Mouse (Mus musculus) urinary bladder, postnatal 10 days (tissue): ENCODE data around the gene Mx1.

Source experiments
- DNase-seq: peaks from one replicate; pipeline ENCODE4 v3.0.0; 2022; ENCODE audit warnings: low spot score

The Mx1 gene

DNA sequence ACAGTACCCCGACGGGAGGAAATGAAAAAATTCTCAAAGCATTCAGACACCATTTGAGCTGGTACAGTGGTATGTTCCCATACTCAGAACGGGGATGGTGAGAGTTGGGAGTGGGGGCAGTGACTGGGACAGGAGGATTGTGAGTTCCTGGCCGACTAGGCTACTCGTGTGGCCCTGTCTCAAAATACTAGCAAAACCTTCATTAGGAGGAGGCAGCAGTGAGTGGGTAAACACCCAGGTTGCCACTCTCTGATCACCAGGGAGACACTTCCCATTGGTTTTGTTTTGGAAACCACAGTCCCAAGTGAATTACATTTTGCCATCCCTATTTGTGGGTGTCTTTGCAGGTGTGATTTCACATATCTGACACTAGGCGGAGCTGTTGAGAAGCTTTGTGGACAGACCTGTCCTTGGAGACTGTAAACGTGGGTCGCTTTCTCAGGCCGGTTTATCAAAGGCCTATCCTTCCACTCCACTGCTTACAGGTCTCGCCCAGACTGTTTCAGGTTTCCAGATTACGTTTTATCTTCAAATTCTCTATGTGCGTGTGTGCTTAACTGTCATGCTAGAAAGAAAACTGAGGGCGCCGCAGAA, 18.9 kb downstream of the Mx1 start:
- no peak for DNase-seq

DNA sequence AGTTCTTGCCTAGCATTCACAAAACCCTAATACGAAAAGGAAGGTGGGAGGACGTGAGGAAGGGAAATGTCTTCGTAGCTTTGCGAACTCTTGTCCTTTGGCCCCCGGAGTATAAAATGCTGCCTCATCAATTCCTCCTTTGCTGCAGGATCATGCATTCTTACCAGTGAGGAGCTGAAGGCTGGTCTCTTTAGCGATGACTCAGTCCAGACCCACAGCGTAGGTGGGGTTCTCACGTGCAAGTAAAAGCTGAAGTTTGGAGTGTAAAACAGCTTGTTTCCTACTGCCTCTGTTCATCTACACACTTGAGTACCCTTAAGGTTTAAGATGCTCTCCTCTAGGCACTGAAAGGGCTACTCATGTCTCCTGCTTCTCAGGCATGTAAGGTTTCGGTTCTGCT, 20.7 kb downstream of the Mx1 start:
- no peak for DNase-seq

DNA sequence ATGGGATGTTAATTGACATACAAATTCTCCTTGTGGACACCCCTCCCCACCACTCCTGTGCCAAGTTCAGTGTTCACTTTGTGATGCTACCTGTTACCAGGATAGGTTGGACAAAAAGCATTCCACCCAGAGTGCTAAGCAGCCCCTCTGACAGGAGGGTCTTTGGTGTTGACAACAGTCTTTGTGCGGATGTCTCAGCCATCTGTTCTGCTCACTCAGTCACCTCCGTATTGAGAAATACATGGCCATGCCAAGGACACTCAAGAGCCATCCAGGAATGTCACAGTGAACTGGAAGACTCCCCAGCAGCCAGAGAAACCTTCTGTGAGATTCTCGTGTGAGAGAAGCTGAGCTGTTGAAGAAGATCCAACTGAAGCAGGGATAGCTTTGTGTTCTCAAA, 24.5 kb downstream of the Mx1 start:
- DNase-seq, result no peak

GRCm38 (mm10) chr16:97437448-97438056, 25.2 kb downstream of the Mx1 start:
- DNase-seq, result no peak

GRCm38 (mm10) chr16:97434206-97434605, 28.5 kb downstream of the Mx1 start:
- DNase-seq, result no peak

GRCm38 (mm10) chr16:97431328-97431727, 31.4 kb downstream of the Mx1 start:
- no peak for DNase-seq

DNA sequence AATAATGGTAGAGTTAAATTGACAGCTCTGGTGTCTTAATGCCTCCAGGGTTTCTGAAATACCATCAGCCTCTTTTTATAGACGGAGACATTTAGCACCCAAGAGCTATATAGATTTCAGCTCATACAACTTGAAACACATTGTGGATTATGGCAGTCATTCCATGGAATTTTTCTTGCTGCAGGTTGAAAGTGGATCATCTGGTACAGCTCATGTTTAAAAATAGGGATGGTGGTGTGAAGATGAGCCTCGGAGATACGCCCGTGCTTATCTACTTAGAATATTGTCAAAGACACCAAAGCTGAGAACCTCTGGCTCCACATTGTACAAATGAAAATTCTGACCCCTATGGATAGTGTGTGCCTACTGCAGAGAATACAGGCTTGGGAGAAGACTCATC, 32.6 kb downstream of the Mx1 start:
- DNase-seq, result no peak

DNA sequence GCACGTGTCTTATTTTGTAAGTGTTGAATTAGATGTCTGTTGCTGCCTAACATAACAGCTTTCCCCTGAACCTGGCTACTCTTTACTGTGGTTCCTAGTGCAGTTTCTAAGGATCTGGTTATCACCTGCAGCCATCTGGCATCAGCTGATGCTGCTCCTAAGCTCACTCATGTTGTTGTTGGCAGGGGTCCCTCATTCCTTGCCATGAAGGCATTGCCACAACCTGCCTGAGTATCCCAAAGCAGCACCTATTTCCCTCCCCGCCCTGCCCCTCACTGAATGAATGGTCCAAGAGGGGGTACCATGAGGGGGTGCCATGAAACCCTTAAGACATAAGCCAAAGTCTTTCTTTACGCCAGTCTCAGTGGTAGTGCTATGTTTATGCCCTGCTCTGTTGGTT, 34.7 kb downstream of the Mx1 start:
- no peak for DNase-seq

- no peak for DNase-seq
These were observed 39.1 kb downstream of the Mx1 start for GRCm38 (mm10) chr16:97423627-97424026.

DNA sequence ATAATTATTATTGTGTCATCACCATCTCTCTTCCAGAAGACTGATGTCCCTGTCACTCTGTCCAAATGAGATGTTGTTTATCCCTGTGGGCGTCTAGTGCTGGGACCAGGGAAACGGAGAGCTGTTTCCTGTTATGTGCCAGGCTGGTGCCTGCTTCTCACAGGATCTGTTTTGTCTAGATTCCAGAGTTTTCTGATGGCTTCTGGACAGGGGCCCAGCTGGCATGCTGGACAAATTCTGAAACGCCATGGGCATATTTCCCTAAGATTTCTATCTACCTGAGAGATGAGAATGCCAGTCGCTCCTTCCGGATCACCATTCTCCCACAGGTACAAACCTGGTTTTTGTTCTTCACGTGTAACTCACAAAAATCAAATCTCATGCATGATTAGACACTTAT, 41.0 kb downstream of the Mx1 start:
- no peak for DNase-seq

- no peak for DNase-seq
These were observed 43.8 kb downstream of the Mx1 start for GRCm38 (mm10) chr16:97418749-97419453.

DNA sequence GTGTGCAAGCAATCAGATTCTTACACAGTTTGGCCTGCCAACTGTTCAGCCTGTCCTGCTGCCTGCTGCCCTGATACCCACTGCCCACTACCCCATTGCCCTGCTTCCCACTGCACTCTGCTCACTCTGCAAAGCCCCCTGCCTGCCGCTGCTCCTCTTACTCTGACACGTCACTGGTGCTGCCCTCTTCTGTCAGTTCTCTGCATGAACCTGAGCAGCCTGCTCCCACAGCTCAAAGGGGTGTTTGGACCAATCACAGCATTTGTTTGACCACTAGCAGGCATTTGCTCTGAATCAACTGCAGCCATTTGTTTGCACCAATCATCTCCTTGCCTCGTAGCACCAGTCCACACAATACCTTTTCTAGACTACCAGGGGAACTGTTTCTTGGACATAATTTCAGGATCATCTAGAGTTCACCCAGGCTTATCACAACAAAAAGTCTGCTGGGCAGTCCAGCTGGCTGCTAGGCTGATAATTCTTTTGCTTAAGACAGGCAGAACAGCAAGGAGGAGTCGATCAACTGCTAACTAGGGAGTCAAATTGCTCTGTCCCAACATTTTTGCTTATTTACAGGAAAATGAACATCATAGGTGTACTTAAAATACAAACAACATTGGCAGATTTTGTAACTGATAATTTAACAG, 44.7 kb downstream of the Mx1 start:
- peak; percentile 14 for DNase-seq

- DNase-seq, result no peak
These were observed 57.2 kb downstream of the Mx1 start for GRCm38 (mm10) chr16:97405476-97406012.

DNA sequence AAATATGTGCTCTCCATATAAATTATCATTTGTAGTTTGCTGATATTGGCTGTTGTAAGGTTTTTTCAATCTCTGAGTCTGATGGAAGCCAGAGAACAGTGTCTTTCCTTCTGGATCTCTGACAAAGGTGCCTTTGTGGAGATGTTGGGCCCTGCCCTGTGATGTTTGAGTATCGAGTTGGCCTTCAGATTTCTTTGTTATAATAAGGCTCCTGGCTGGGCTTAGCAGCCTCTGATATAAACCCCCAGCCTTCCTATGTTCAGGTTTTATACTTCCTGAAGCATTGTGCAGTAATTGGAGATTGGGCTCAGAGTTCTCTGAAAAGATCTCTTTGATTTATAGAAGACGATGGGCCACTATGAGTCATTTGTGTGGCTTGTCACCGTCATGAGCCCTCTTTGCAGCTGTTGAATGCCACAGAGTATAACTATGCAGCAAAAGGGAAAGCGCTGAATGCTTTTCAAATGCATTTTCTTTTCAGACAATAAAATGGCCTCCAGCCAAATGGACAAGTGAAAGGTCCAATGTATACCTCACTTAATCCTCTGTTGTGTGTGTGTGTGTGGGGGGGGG, 60.4 kb downstream of the Mx1 start:
- no peak for DNase-seq

DNA sequence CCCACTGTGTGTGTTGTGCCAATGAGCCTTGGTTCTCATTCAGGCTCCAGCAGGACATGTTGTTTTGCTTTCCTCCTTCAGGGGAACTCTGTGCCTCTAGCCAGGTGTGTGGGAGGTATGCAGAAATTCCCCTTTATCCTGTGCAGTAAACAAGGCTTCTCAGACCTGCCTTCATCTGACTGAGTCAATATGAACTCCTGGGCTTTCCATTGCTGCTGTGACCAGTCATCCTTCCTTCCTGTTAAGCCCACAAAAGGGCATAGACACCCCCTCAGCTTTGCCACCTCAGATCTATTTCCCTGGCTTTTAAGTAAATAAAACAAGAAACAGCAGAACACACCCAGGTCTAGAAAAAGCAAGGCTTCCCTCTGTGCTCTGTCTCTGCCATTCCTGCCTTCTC, 61.0 kb downstream of the Mx1 start:
- no peak for DNase-seq

- no peak for DNase-seq
These were observed 62.7 kb downstream of the Mx1 start for GRCm38 (mm10) chr16:97399991-97400390.

DNA sequence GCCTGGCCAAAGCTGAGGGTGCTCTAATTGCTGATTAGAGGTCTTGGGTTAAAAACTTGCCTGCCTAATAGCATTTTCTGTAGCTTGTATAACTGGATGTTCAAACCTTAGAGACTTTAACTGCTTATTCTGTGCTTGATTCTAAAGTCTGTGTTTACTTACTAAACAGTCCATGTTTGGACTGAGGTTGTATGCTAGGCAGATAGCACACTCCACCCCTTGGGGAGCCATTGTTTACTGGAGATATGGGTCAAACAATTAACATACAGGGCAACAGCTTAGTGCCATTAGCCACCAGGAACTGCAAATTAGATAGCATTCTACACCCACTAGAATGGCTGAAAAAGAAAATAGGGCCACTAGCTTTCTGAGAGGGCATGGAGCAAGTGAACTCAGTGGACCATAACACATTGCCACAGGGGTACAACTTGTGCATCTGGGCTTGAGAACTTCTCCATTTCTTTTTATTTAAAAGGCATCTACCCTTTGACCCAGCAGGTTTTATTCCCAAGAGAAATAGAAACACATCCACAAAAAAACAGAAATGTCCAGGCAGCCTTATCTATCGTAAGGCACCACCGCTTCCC, 64.7 kb downstream of the Mx1 start:
- no peak for DNase-seq
